Mouse (Mus musculus): ENCODE results near the gene Cenpl. TPM values are rescaled to one million over a fixed set of nuclear protein-coding genes. Genes with fewer than 3 reads are reported as not detected.
"Not testable (repeated sequence)": the region's sequence is repeated elsewhere in the genome, so short reads cannot be mapped to it uniquely, and the experiment has no call there.

The Cenpl gene
- 40.4 and 40.7 TPM in 2 replicates for polyA plus RNA-seq (2016; fragmentation: Nextera tagmentation; extraction: Ambion mirVana)

GRCm38 (mm10) chr1:161070352-161071271, at the start of gene Cenpl, which contains the start of gene Dars2:
Gene Cenpl, plus strand, starts transcription at chr1:161070713.
Gene Dars2, minus strand, starts transcription at chr1:161070658.
- Histone ChIP-seq H3K27ac (peak within 1 kb of the TSS; percentile 64), H3K9ac (replicated peaks) (peak within 1 kb of the TSS; percentile 70), H3K4me1 (replicated peaks) (peaks cover 27% of the 10 kb centered on the region), H3K9me3 (no peaks in the 10 kb centered on the region), H3K36me3 (peaks cover 7% of the 10 kb centered on the region; the same call in 1 of the 2 replicates), H3K4me2 (peak within 1 kb of the TSS; percentile 78), H3K4me3 (replicated peaks) (peak within 1 kb of the TSS; percentile 59), H3K27me3 (no peaks in the 10 kb centered on the region)
- under 1% methylated on average over 57 of the region's 57 CpGs for WGBS
- peak; percentile 97 for ATAC-seq (ENCODE audit: insufficient number of reproducible peaks, insufficient read depth, low FRiP score, low TSS enrichment, low read depth)

DNA sequence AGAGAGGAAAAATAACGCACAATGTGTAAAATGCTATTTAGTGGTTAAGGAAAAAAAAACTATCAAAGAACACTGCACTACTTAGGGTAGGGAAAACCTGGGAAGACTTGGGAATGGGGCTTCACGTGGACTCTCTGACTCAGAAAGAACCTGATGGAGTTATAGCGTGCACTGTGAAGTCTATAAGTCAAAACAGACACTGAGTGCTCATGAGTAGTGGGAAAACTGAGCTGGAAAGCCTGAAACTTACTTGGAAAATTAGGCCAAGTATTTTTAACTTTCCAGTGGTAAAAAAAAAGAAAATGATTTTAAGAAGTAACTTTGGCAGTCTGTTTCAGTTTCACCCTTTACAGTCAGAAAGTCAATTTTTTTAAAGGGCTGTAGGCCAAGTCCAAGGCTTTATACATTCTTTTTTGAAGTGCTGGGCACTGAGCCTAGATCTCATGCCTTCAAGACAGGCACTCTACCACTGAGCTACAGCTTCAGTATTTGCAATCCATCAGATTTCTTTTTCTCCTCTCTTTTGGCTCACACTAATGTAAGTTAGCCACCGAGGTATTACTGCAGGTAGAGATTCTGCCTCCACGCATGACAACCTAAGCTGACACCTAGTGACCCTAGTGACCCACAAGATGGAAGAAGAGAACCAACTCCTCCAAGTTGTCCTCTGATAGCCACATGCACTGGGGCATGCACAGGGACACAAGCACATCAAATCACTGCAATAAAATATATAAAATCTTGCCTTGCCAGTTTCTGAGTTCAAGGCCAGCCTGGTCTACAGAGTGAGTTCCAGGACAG, 44.9 kb upstream of the Cenpl start:
- no peak overlapping the region for H3K9ac ChIP-seq (replicated peaks)
- H3K4me1 ChIP-seq (replicated peaks) = no peaks in the 10 kb centered on the region
- no peaks in the 10 kb centered on the region for H3K9me3 ChIP-seq
- no peak overlapping the region for H3K27ac ChIP-seq
- 91% methylated on average over 5 of the region's 5 CpGs for WGBS
- no peak overlapping the region for H3K4me2 ChIP-seq
- H3K4me3 ChIP-seq (replicated peaks) = no peak overlapping the region
- peaks cover 41% of the 10 kb centered on the region for H3K36me3 ChIP-seq
- ATAC-seq (ENCODE audit: insufficient number of reproducible peaks, insufficient read depth, low FRiP score, low TSS enrichment, low read depth) = no peak
- H3K27me3 ChIP-seq = no peaks in the 10 kb centered on the region

- Histone ChIP-seq H3K27ac (no peak overlapping the region), H3K36me3 (peaks cover 50% of the 10 kb centered on the region)
- ATAC-seq (ENCODE audit: insufficient number of reproducible peaks, insufficient read depth, low FRiP score, low TSS enrichment, low read depth) = no peak
These were observed 43.3 kb upstream of the Cenpl start for GRCm38 (mm10) chr1:161027196-161027595.

DNA sequence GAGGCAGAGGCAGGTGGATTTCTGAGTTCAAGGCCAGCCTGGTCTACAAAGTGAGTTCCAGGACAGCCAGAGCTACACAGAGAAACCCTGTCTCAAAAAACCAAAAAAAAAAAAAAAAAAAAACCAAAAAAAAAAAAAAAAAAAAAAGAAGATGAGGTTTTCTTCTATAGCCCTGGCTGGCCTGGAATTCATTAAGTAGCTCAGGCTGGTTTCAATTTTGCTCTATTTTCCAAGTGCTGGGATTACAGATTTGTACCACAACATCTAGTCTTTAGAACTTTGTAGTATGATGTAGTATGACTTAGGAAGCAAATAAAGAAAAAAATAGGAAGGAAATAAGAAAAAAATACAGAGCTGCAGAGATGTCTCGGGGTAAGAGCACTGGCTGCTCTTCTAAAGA, 42.1 kb upstream of the Cenpl start:
- not testable (repeated sequence) for ATAC-seq (ENCODE audit: insufficient number of reproducible peaks, insufficient read depth, low FRiP score, low TSS enrichment, low read depth); H3K27me3 ChIP-seq; H3K9me3 ChIP-seq; H3K27ac ChIP-seq; H3K9ac ChIP-seq (replicated peaks); H3K4me1 ChIP-seq (replicated peaks); H3K4me2 ChIP-seq; H3K4me3 ChIP-seq (replicated peaks)
- 66% methylated on average over 1 of the region's 1 CpGs for WGBS
- peaks cover 53% of the 10 kb centered on the region for H3K36me3 ChIP-seq

More at GRCm38 (mm10) chr1:161027196-161027595, 43.3 kb upstream of the Cenpl start:
- no peaks in the 10 kb centered on the region for H3K4me1 ChIP-seq (replicated peaks)
- no peak overlapping the region for H3K4me2 ChIP-seq
- WGBS = 57% methylated on average over 2 of the region's 2 CpGs
- no peaks in the 10 kb centered on the region for H3K27me3 ChIP-seq
- H3K4me3 ChIP-seq (replicated peaks) = no peak overlapping the region
- no peak overlapping the region for H3K9ac ChIP-seq (replicated peaks)
- H3K9me3 ChIP-seq = no peaks in the 10 kb centered on the region

DNA sequence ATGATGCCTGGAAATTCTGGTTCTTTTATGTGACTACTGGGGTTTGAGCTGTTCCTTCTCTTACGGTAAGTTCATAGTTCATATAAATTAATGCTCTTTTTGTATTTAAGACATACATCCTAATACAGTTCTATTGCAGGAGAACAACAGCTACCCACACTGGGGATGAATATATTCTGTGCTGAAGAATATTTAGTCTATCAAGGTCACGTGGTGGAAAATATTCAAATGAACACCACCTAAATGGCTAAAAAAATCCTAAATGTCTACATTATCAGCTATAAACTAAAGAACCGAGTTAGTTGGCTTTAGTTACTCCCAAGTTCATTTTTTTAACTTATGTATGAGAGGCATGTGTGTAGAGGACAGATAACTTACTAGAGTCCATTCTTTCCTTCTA, 40.5 kb upstream of the Cenpl start:
- WGBS = 93% methylated on average over 3 of the region's 3 CpGs
- no peak for ATAC-seq (ENCODE audit: insufficient number of reproducible peaks, insufficient read depth, low FRiP score, low TSS enrichment, low read depth)
- Histone ChIP-seq H3K9ac (replicated peaks) (no peak overlapping the region), H3K4me3 (replicated peaks) (no peak overlapping the region), H3K36me3 (peaks cover 45% of the 10 kb centered on the region), H3K4me1 (replicated peaks) (peaks cover 10% of the 10 kb centered on the region), H3K27ac (no peak overlapping the region), H3K27me3 (no peaks in the 10 kb centered on the region), H3K9me3 (no peaks in the 10 kb centered on the region), H3K4me2 (no peak overlapping the region)

DNA sequence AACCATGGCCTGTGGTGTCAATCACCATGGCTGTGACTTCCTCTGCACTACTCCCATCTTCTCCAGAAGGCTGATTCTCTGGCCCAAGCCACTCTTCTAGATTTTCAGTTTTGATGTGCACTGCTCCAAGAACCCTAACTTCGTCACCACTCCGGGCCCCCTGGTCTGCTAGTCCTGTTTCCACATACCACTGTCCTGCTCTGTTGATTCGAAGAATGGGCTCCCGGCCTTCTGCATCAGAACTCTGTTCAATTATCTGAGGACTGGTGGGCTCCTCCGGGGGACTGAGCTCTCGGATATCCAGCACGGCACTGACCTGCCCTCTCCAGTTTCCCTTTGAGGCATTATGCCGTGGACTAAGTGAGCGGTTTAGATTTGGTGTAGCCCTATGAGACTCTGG, 38.6 kb upstream of the Cenpl start:
- Histone ChIP-seq H3K4me2 (no peak overlapping the region), H3K36me3 (peaks cover 54% of the 10 kb centered on the region), H3K9me3 (no peaks in the 10 kb centered on the region), H3K4me1 (replicated peaks) (peaks cover 12% of the 10 kb centered on the region), H3K27me3 (no peaks in the 10 kb centered on the region), H3K9ac (replicated peaks) (no peak overlapping the region), H3K4me3 (replicated peaks) (no peak overlapping the region), H3K27ac (no peak overlapping the region)
- WGBS = 92% methylated on average over 9 of the region's 9 CpGs
- no peak for ATAC-seq (ENCODE audit: insufficient number of reproducible peaks, insufficient read depth, low FRiP score, low TSS enrichment, low read depth)

- Histone ChIP-seq H3K4me1 (replicated peaks) (peaks cover 15% of the 10 kb centered on the region), H3K9ac (replicated peaks) (no peak overlapping the region), H3K9me3 (no peaks in the 10 kb centered on the region), H3K27ac (no peak overlapping the region), H3K27me3 (no peaks in the 10 kb centered on the region), H3K36me3 (peaks cover 52% of the 10 kb centered on the region), H3K4me3 (replicated peaks) (no peak overlapping the region), H3K4me2 (no peak overlapping the region)
- 93% methylated on average over 7 of the region's 7 CpGs for whole genome bisulfite sequencing
- no peak for ATAC-seq (ENCODE audit: insufficient number of reproducible peaks, insufficient read depth, low FRiP score, low TSS enrichment, low read depth)
These were observed 38.2 kb upstream of the Cenpl start for GRCm38 (mm10) chr1:161032345-161032744.

DNA sequence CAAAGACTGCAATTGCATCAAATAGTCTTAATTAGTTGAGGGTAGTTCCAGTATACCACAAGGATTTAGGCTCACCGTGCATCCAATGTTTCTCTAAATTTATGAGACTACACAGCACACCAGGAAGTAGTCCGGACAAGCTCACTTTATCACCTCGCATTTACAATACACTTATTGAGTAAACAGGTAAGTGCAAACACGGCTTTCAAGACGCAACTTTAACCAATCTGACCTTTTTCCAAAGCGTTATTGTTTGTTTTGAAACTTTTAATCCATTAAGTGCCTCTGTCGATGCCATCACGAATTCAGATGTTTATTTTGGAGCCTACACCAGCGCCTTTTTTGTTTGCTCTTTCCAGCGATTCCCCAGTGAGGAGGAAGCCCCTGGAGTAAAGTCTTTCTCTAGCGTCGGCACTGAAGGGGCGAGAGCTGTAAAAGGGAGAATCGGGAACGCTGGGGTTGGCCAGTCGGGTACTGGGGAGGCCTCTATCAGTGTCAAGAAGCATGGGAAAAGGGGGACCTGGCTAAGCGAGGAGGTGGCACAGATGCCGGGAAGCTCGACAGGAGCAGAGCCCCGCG, 36.6 kb upstream of the Cenpl start:
- H3K27ac ChIP-seq = peak overlapping the region; percentile 95
- H3K9ac ChIP-seq (replicated peaks) = peak overlapping the region; percentile 79
- H3K36me3 ChIP-seq = peaks cover 66% of the 10 kb centered on the region
- H3K27me3 ChIP-seq = no peaks in the 10 kb centered on the region
- H3K4me3 ChIP-seq (replicated peaks) = peak overlapping the region; percentile 74
- peak overlapping the region; percentile 61 for H3K4me2 ChIP-seq
- no peaks in the 10 kb centered on the region for H3K9me3 ChIP-seq
- WGBS = under 1% methylated on average over 21 of the region's 21 CpGs
- no peak; the same call in 1 of the 2 replicates for ATAC-seq (ENCODE audit: insufficient number of reproducible peaks, insufficient read depth, low FRiP score, low TSS enrichment, low read depth)
- peaks cover 18% of the 10 kb centered on the region for H3K4me1 ChIP-seq (replicated peaks)

- Histone ChIP-seq H3K27ac (peak within 1 kb of the TSS; percentile 95), H3K4me1 (replicated peaks) (peaks cover 18% of the 10 kb centered on the region), H3K4me3 (replicated peaks) (peak within 1 kb of the TSS; percentile 74), H3K9me3 (no peaks in the 10 kb centered on the region), H3K4me2 (peak within 1 kb of the TSS; percentile 93), H3K27me3 (no peaks in the 10 kb centered on the region), H3K9ac (replicated peaks) (peak within 1 kb of the TSS; percentile 96), H3K36me3 (peaks cover 66% of the 10 kb centered on the region)
- ATAC-seq (ENCODE audit: insufficient number of reproducible peaks, insufficient read depth, low FRiP score, low TSS enrichment, low read depth) = peak; percentile 92
- under 1% methylated on average over 71 of the region's 76 CpGs for WGBS
These were observed 35.9 kb upstream of the Cenpl start, which contains the start of gene Zbtb37 for GRCm38 (mm10) chr1:161034435-161035280. Gene Zbtb37, minus strand, starts transcription at chr1:161034849.

DNA sequence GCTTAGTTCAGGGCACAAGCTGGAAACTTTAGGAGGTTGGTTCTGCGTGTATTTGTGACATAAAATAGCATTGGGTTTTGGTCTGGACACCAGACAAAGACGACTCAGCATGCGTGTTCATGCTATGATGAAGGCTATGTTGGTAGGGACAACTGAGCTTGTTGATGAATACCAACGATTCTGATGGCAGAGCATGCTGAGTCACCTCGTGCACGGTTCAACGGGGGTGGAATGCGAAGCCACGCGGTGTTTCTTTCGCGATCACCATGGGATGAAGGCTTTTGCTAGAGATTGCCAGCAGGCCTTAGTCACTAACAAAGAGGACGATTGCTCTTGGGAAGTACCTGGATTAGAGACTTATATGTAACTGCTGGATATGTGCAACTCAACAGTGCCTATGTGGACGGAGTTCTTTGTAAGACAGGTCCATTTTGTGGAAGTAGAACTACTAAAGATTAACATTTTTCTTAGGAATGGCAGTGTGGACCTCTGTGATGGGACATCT, 35.2 kb upstream of the Cenpl start:
- 0% methylated on average over 14 of the region's 14 CpGs for WGBS
- Histone ChIP-seq H3K9me3 (no peaks in the 10 kb centered on the region), H3K4me1 (replicated peaks) (peaks cover 18% of the 10 kb centered on the region), H3K9ac (replicated peaks) (peak overlapping the region; percentile 96), H3K4me2 (peak overlapping the region; percentile 93), H3K27ac (peak overlapping the region; percentile 95), H3K4me3 (replicated peaks) (peak overlapping the region; percentile 74), H3K36me3 (peaks cover 60% of the 10 kb centered on the region), H3K27me3 (no peaks in the 10 kb centered on the region)
- ATAC-seq (ENCODE audit: insufficient number of reproducible peaks, insufficient read depth, low FRiP score, low TSS enrichment, low read depth) = peak; percentile 4; the same call in 1 of the 2 replicates

Measured in limb, embryonic 12.5 days (tissue).